Mouse (Mus musculus) spleen, adult 18-20 months (tissue): ENCODE measurements around the gene Ccn5.

ENCODE experiments used
- DNase-seq, 2 experiments: peaks; one replicate each; pipeline ENCODE4 v3.0.0; 2022; ENCODE audit warnings: mixed read lengths in 2 of 2

The Ccn5 gene

DNA sequence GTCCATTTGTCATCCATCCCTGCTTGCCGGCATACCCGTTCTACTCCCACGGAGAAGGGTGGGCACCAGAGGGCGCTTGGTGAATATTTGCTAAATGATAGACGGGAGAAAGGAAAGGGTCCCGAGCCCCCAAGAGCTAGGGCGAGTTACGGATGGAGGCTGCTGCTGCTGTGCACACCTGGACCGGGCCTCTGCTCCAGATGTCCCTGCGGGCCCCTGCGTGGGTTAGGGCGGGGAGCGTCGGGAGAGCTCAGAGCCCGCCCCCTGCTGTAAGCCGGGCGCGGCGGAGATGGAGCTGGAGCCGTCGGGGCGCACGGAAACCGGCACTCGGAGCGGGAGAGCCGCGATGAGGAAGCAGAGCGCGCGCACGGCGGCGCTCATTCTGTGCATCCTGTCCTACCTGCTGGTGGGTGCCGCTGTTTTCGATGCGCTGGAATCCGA is 32.8 kb downstream of the Ccn5 start, which contains the start of gene Kcnk15:
Gene Kcnk15, plus strand, starts transcription at position 191 of the 441 bp plus-strand sequence.
- DNase-seq = no peak

DNA sequence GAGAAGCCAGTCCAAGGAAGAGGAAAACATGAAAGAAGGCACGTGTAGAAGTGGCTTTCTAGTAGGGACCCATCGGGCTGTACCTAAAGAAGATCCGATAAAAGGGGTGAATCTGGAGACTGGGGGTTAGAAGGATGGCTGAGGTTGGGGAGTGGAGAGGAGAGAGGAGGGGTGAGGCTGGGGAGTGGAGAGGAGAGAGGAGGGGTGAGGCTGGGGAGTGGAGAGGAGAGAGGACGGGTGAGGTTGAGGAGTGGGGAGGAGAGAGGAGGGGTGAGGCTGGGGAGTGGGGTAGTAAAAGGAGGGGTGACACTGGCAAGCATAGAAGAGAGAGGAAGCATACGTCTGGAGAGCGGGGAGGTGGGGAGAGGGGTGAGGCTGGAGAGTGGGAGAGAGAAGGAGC is 36.6 kb downstream of the Ccn5 start:
- DNase-seq = no peak

DNA sequence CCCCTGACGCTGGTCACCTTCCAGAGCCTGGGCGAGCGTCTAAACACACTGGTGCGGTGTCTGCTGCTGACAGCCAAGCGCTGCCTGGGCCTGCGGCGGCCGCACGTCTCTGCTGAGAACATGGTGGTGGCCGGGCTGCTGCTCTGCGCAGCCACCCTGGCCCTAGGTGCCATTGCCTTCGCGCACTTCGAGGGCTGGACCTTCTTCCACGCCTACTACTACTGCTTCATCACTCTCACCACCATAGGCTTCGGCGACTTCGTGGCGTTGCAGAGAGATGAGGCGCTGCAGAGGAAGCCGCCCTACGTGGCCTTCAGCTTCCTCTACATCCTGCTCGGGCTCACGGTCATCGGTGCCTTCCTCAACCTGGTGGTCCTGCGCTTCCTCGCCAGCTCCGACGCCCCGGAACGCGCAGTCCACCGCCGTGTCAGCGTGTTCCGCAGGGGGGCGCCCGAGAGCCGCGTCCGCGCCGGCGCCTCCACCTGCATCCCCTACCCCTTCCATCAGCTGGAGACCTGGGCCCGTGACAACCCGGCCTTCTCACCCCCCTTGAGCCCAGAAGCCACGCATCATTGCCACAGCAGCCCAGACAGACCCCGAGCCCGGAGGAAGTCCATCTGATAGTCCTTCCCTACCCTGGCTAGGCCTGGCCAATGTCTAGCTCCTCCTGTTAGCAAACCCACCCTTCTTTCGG is 37.7 kb downstream of the Ccn5 start:
- peak in 1 of 2 experiments; percentile 35 for DNase-seq

DNA sequence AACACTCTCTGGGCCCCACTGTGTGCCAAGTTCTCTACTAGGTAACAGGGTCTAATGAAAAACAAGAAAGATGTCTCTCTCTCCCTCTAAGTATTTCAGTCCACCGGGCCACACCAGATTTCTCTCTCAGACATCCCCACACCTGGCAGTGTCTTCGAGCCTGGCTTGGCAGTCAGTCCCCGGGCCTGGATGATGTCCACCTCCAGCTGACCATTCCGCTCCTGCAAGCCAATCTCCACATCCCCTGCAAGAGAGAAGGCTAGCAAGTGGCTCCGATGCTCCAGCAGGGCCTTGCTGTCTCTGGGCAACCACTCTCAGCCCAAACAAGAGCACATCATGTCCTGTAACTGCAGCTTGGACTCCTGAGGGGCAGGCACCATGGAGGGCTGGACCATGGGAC is 44.6 kb downstream of the Ccn5 start:
- no peak for DNase-seq

DNA sequence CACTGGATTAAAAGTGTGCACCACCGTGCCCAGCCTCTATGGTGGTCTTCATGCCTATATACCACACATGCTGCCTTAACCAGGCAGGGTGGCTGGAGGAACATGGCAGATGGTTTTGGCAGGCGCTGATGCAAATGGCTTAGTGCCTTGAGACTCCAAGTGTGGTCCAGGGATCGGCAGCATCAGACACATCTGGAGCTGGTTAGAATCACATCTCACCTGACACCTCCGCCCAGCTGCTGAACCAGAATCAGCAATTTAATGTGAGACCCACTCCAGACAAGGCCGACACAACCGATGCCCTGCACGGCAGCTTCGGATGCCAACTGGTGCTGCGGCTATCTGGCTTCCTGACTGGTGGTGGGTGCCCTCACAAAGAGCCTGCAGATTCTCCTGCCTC is 45.4 kb downstream of the Ccn5 start:
- DNase-seq = no peak

DNA sequence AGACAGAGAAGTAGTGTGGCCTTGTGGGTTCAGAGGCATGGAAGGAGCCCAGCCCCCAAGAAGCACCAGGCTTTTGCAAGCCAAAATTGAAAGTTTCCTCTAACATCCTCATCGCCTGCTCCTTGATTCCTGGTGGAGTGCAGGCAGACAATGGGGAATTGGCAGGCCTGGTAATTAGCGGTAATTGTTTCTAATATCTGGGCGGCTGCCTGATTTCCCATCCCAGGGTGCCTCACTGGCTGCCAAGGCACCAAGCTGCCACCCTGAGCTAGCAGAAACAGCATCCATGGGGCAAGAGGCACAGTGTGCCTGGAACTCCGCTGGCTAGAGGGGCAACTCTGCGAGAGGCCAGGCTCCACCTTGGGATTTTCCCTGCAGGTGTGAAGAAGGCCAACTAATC is 49.1 kb downstream of the Ccn5 start:
- DNase-seq = no peak

DNA sequence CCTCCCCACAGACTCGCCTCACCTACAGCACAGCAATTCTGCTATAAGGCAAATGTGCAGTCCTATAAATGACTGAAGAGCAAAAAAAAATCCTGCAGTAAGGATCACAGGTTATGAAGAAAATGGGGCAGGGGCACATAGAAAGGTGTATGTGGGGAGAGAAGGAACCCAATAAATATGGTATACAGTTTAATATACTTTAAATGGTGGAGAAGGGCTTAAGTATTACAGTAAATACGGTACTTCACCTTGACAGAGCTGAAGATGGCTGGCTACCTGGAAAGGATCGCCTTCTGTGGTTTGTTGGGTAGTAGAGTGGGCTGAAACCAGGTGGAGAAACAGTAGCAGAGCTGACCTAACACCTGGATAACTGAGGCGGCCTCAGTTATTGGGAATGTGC is 50.6 kb downstream of the Ccn5 start:
- no peak for DNase-seq

DNA sequence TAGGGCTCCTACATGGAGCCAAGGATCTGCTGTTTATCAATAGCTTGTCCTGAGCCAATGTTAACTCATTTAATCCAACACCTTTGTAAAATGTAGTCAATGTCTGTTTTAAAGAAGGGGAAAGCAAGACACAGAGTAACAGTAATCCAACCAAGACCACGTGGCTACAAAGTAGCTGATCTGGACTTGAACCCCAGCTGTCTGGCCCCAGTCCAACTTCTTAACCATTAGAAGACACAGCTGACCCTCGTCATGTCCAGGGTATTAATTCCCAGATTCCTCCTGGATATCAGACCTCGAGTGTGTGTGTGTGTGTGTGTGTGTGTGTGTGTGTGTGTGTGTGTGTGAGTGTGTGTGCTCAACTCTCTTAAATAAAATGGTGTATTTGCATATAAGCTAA is 51.2 kb downstream of the Ccn5 start:
- DNase-seq = no peak

DNA sequence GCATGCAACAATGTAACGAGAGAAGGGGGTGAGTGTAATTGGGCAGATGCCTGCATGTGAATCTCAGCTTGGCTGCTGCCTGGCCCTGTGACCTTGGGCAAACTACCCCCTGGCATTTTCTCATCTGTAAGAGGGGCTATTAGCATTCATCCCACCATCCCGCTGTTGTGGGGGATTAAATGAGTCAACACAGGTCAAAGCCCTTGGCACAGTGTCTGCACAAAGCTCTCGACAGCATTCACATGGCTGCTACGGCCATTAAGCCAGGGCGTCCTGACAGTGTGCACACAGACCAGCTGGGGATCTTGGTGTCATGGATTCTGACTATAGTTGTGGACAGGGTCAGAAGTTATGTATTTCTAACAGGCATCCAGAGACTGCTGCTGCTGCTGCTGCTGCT is 54.2 kb downstream of the Ccn5 start:
- DNase-seq = no peak

DNA sequence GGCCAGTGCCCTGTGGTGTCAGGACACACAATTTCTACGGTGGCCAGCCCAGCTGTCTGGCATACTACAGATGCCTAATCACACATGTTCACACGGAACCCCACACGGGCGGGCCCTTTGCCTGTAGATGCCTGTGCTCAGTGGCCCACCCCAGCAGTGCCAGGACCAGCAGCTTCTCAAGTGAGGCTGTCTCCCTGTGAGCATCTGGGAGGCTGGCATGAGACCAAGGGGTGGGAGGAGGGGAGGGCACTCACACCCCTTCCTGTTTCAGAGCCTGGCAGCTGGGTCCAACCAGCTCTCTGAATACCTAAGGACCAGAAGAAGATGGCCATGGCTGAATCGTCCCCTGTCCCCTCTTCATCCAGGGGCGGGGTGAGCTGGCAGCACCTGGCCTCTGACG is 54.8 kb downstream of the Ccn5 start:
- no peak for DNase-seq

DNA sequence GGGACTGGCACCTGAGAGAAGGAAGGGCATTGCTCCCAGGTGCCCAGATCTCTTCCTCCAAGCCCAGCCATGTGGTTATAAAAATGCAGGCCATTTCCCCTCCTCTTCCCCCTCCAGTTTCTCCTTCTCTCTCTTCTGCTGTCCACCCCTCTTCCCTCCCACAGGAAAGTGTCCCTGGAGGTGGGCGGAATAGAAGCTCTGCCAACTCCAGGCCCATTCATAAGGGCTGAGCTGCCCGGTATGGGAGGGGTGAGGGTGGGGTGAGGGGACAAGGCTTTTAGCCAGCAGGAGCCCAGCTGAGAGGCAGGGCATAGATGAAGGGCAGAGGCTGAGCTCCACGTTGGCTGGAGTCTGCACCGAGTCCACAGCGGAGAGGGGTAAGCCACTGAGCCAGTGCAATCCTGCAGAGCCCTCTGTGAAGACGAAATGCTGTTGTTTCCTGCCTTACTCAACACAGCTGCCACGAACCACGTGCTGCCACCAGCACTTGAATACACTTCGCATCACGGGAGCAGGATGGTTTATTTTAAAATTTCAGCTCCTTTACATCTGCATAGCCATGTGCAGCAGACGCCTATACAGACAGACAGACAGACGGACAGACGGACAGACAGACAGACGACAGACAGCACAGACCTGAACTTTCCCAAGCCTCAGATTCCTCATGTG is 56.3 kb downstream of the Ccn5 start:
- no peak for DNase-seq

DNA sequence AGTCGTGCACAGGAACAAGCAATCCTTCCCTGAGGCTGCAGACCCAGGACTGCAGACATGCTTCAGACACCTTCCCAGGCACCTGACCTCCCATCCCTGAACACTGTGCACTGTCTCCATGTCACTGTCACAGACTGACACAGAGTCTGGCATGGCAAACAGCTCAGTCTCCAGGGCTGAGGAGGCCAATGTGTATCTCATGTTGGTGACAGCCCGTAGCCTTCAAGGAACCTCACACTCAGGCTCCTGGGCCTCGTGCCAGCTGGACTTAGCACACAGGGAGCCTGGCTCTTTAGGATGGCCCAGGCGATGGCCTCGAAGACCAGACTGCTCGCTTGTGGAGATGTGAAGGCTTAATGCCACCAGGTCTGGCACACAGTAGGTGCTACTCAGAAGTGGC is 60.2 kb downstream of the Ccn5 start:
- no peak for DNase-seq
